Mouse (Mus musculus): ENCODE measurements around the gene Olfr284. TPM values are rescaled to one million over a fixed set of nuclear protein-coding genes. Genes with fewer than 3 reads are reported as not detected.

Olfr284 gene
- polyA plus RNA-seq (2014; fragmentation: Nextera tagmentation; extraction: Ambion mirVana) = 0.40 TPM in 1 of 2 replicates, not detected in the other

- H3K9ac ChIP-seq (replicated peaks; ENCODE audit: low read length) = no peak within 1 kb of the TSS
- 86% methylated on average over 8 of the region's 8 CpGs for WGBS
- H3K4me3 ChIP-seq (replicated peaks; ENCODE audit: low read depth, low read length) = no peak within 1 kb of the TSS
- no peak within 1 kb of the TSS for H3K27ac ChIP-seq (replicated peaks; ENCODE audit: low read depth, low read length)
- H3K9me3 ChIP-seq (ENCODE audit: control insufficient read depth, low read length) = no peaks in the 10 kb centered on the region
- H3K4me1 ChIP-seq (ENCODE audit: control insufficient read depth, insufficient read depth, low read length) = no peaks in the 10 kb centered on the region
- no peak within 1 kb of the TSS for H3K4me2 ChIP-seq (ENCODE audit: low read length)
- no peak for DNase-seq
- no peaks in the 10 kb centered on the region for H3K27me3 ChIP-seq (ENCODE audit: control insufficient read depth, insufficient read depth, low read length)
- H3K36me3 ChIP-seq (ENCODE audit: control insufficient read depth, insufficient read depth, low read length) = no peaks in the 10 kb centered on the region
- no peak for ATAC-seq (ENCODE audit: low FRiP score, low TSS enrichment)
Measured at GRCm38 (mm10) chr15:98340887-98341286, at the start of gene Olfr284. Gene Olfr284 (minus strand): TSS chr15:98340987.

DNA sequence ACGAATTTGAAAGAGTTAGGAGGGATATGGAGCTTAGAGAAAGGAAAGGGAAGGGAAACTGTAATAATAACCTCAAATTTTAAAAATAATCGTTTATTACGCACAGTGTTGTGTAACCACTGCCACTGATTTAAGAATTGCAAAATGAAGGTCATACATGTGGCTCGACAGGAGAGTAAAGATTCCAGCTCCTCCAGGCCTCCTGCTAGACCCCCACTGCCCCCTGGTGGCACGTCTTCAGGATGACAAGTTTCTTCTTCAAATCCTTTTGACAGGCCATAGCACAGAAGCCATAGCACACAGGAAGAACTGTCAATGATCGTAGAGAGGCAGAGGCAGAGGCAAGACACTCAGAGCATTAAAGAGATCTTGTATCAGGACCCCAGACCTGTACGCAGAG, 49.0 kb upstream of the Olfr284 start:
- ATAC-seq (ENCODE audit: low FRiP score, low TSS enrichment) = no peak
- H3K4me2 ChIP-seq (ENCODE audit: low read length) = no peak overlapping the region

DNA sequence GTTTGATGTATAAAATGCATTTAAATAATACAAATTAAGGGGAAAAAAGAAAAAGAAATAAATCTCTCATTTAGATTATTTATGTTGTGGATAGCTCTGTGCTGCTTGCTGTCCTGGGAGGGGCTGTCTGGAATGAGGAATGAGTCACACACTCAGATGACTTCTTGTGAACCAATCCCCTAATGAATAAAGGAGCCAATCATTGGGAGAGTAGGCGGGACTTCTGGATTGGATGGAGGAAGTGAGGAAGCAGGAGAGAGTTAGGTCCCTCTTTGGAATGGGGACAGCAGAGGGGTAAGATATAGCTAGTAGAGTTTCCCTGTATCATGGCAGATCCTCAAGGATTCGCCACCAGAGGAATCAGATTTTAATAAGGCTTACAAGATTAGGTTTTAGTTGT, 46.8 kb upstream of the Olfr284 start:
- H3K4me3 ChIP-seq (replicated peaks; ENCODE audit: low read depth, low read length) = no peak overlapping the region
- no peaks in the 10 kb centered on the region for H3K4me1 ChIP-seq (ENCODE audit: control insufficient read depth, insufficient read depth, low read length)
- 81% methylated on average over 2 of the region's 2 CpGs for WGBS
- no peak overlapping the region for H3K4me2 ChIP-seq (ENCODE audit: low read length)
- H3K9ac ChIP-seq (replicated peaks; ENCODE audit: low read length) = no peak overlapping the region
- no peaks in the 10 kb centered on the region for H3K9me3 ChIP-seq (ENCODE audit: control insufficient read depth, low read length)
- no peak overlapping the region for H3K27ac ChIP-seq (replicated peaks; ENCODE audit: low read depth, low read length)
- no peaks in the 10 kb centered on the region for H3K27me3 ChIP-seq (ENCODE audit: control insufficient read depth, insufficient read depth, low read length)
- DNase-seq = peak; percentile 10
- ATAC-seq (ENCODE audit: low FRiP score, low TSS enrichment) = no peak
- no peaks in the 10 kb centered on the region for H3K36me3 ChIP-seq (ENCODE audit: control insufficient read depth, insufficient read depth, low read length)

More for the DNA sequence above, 49.0 kb upstream of the Olfr284 start:
- WGBS = 27% methylated on average over 7 of the region's 7 CpGs
- peak; percentile 89 for DNase-seq
- no peaks in the 10 kb centered on the region for H3K27me3 ChIP-seq (ENCODE audit: control insufficient read depth, insufficient read depth, low read length)
- no peaks in the 10 kb centered on the region for H3K36me3 ChIP-seq (ENCODE audit: control insufficient read depth, insufficient read depth, low read length)
- H3K27ac ChIP-seq (replicated peaks; ENCODE audit: low read depth, low read length) = no peak overlapping the region
- H3K4me3 ChIP-seq (replicated peaks; ENCODE audit: low read depth, low read length) = no peak overlapping the region
- H3K9ac ChIP-seq (replicated peaks; ENCODE audit: low read length) = no peak overlapping the region
- H3K9me3 ChIP-seq (ENCODE audit: control insufficient read depth, low read length) = no peaks in the 10 kb centered on the region
- no peaks in the 10 kb centered on the region for H3K4me1 ChIP-seq (ENCODE audit: control insufficient read depth, insufficient read depth, low read length)

DNA sequence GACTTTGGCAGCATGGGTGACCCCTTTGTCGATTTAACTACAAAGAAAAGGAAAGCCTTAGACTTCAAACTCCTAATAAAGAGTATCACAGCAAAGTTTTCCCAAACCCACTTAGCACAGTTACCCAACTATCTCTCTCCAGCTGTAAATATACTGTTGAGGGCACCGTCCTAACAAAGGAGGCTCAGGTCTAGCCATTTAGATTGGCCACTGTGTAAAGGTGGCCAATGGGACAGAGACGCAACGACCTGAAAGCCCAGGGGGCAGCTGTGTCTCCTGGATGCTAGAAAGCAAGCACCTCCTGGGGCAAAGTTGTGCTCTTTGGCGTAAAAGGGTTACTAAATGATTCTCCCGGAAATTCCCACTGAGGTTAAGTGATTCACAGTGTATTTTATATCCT, 40.1 kb upstream of the Olfr284 start, which contains the start of gene Olfr283:
Gene Olfr283, minus strand, starts transcription at position 101 of the 400 bp plus-strand sequence.
- DNase-seq (no peak), ATAC-seq (ENCODE audit: low FRiP score, low TSS enrichment) (no peak)
- Histone ChIP-seq H3K27ac (replicated peaks; ENCODE audit: low read depth, low read length) (no peak within 1 kb of the TSS), H3K9ac (replicated peaks; ENCODE audit: low read length) (no peak within 1 kb of the TSS), H3K36me3 (ENCODE audit: control insufficient read depth, insufficient read depth, low read length) (no peaks in the 10 kb centered on the region), H3K27me3 (ENCODE audit: control insufficient read depth, insufficient read depth, low read length) (no peaks in the 10 kb centered on the region), H3K9me3 (ENCODE audit: control insufficient read depth, low read length) (no peaks in the 10 kb centered on the region), H3K4me3 (replicated peaks; ENCODE audit: low read depth, low read length) (no peak within 1 kb of the TSS), H3K4me1 (ENCODE audit: control insufficient read depth, insufficient read depth, low read length) (no peaks in the 10 kb centered on the region), H3K4me2 (ENCODE audit: low read length) (no peak within 1 kb of the TSS)
- WGBS = 87% methylated on average over 6 of the region's 6 CpGs

GRCm38 (mm10) chr15:98378209-98378608, 37.4 kb upstream of the Olfr284 start:
- H3K9ac ChIP-seq (replicated peaks; ENCODE audit: low read length) = no peak overlapping the region
- no peak overlapping the region for H3K4me3 ChIP-seq (replicated peaks; ENCODE audit: low read depth, low read length)
- H3K9me3 ChIP-seq (ENCODE audit: control insufficient read depth, low read length) = no peaks in the 10 kb centered on the region
- no peak for DNase-seq
- H3K27me3 ChIP-seq (ENCODE audit: control insufficient read depth, insufficient read depth, low read length) = no peaks in the 10 kb centered on the region
- 95% methylated on average over 13 of the region's 13 CpGs for WGBS
- no peak overlapping the region for H3K27ac ChIP-seq (replicated peaks; ENCODE audit: low read depth, low read length)
- no peak overlapping the region for H3K4me2 ChIP-seq (ENCODE audit: low read length)
- no peaks in the 10 kb centered on the region for H3K4me1 ChIP-seq (ENCODE audit: control insufficient read depth, insufficient read depth, low read length)
- no peaks in the 10 kb centered on the region for H3K36me3 ChIP-seq (ENCODE audit: control insufficient read depth, insufficient read depth, low read length)
- no peak for ATAC-seq (ENCODE audit: low FRiP score, low TSS enrichment)

DNA sequence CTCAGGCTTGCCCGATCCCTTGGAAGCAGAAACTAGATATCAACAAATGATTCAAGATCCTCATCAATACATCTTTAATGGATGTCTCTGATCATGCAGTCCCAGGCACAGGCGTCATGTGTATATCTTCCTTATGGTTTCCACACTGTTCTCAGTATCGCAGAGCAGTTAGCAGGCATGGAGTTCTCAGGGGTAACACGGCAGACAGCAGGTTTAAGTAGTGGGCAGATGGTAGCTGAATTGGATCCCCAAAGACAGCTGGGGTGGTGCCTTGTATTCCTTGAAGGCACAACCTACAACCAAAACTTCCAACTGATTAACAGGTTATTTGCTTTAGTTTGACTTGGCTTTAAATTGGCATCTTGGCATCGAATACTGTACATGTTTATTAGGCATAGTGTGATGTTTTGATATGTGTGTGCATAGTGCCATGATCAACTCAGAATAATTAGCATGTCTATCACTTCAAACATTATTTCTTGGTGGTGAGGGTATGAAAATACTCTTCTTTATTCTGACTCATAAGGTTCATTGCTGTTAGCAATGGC, 23.5 kb downstream of the Olfr284 start, which contains the start of gene Olfr285:
Gene Olfr285, minus strand, starts transcription at position 177 of the 548 bp plus-strand sequence.
- no peaks in the 10 kb centered on the region for H3K36me3 ChIP-seq (ENCODE audit: control insufficient read depth, insufficient read depth, low read length)
- no peak within 1 kb of the TSS for H3K4me3 ChIP-seq (replicated peaks; ENCODE audit: low read depth, low read length)
- 96% methylated on average over 5 of the region's 5 CpGs for WGBS
- no peak within 1 kb of the TSS for H3K27ac ChIP-seq (replicated peaks; ENCODE audit: low read depth, low read length)
- no peaks in the 10 kb centered on the region for H3K9me3 ChIP-seq (ENCODE audit: control insufficient read depth, low read length)
- no peak within 1 kb of the TSS for H3K4me2 ChIP-seq (ENCODE audit: low read length)
- DNase-seq = no peak
- H3K9ac ChIP-seq (replicated peaks; ENCODE audit: low read length) = no peak within 1 kb of the TSS
- H3K4me1 ChIP-seq (ENCODE audit: control insufficient read depth, insufficient read depth, low read length) = no peaks in the 10 kb centered on the region
- no peaks in the 10 kb centered on the region for H3K27me3 ChIP-seq (ENCODE audit: control insufficient read depth, insufficient read depth, low read length)
- no peak for ATAC-seq (ENCODE audit: low FRiP score, low TSS enrichment)

DNA sequence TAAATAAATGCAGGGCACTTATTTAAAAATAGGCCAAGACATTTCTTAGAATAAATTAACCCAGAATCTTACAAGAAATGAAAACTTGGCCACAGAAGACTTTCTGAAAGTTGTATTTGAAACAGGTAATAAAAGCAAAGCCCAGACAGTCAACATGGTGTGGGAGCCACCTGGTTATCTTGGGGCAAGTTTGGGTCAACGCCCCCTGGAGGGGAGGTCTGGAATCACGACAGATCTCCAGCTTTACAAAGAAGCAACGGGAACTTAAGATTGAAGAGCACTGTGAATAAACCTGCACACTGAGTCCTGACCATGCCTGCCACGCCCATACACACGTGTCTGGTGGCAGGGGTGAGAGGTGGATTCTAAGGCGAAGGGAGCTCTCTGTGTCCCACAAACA, 25.1 kb downstream of the Olfr284 start:
- ATAC-seq (ENCODE audit: low FRiP score, low TSS enrichment) (no peak), DNase-seq (no peak)
- H3K9me3 ChIP-seq (ENCODE audit: control insufficient read depth, low read length) = no peaks in the 10 kb centered on the region
- no peaks in the 10 kb centered on the region for H3K36me3 ChIP-seq (ENCODE audit: control insufficient read depth, insufficient read depth, low read length)
- H3K4me1 ChIP-seq (ENCODE audit: control insufficient read depth, insufficient read depth, low read length) = no peaks in the 10 kb centered on the region
- no peak overlapping the region for H3K4me2 ChIP-seq (ENCODE audit: low read length)
- H3K4me3 ChIP-seq (replicated peaks; ENCODE audit: low read depth, low read length) = no peak overlapping the region
- no peaks in the 10 kb centered on the region for H3K27me3 ChIP-seq (ENCODE audit: control insufficient read depth, insufficient read depth, low read length)
- H3K27ac ChIP-seq (replicated peaks; ENCODE audit: low read depth, low read length) = no peak overlapping the region
- WGBS = 47% methylated on average over 6 of the region's 6 CpGs
- no peak overlapping the region for H3K9ac ChIP-seq (replicated peaks; ENCODE audit: low read length)

DNA sequence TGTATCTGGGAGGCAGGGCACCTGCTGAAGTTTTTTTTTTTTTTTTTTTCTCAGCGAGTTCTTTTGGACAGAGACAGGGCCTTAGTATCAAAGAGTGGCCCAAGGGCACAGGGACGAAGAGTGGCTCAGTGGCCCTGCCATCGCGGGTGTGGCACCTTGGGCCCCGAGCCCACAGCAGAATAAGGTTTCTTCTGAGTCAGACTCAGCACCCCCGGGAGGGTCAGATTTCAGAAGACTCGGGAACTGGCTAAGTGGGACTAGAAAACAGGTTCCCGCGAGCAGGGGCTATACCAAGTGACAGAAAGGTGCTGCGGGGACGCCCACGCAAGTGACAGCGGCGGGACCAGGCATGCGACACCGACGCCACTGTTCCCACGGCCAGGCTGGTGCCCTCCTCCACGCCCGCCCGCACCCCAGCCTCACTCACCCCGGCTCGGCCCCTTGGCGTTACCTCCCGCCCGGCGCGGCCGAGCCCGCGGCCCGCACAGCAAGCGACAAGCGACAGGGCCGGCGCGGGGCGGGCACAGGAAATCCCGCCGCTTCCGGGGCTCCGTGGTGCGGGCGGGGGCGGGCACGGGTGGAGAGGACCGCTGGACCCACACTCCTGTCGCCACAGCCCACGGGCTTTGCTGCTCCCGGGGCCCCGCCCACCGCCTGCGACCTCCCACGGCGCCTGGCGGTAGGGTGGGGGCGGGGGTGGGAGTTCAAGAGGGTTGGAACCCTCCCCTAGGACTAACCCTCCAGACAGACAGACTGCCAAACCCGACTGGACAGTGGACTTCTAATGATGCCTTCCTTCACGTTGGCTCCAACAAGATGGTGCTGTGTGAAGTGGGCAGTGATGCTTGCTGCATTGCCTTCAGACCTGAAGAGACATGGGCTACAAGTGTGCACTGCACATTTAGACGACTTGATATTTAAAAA, 44.9 kb downstream of the Olfr284 start, which contains the start of gene Zfp641:
Gene Zfp641, minus strand, starts transcription at position 534 of the 924 bp plus-strand sequence.
- ATAC-seq (ENCODE audit: low FRiP score, low TSS enrichment) (peak; percentile 50; the same call in 1 of the 2 replicates), DNase-seq (peak; percentile 74)
- Histone ChIP-seq H3K4me2 (ENCODE audit: low read length) (peak within 1 kb of the TSS; percentile 84), H3K36me3 (ENCODE audit: control insufficient read depth, insufficient read depth, low read length) (no peaks in the 10 kb centered on the region), H3K27me3 (ENCODE audit: control insufficient read depth, insufficient read depth, low read length) (no peaks in the 10 kb centered on the region), H3K9me3 (ENCODE audit: control insufficient read depth, low read length) (peaks cover 5% of the 10 kb centered on the region; the same call in 1 of the 2 replicates), H3K4me1 (ENCODE audit: control insufficient read depth, insufficient read depth, low read length) (no peaks in the 10 kb centered on the region), H3K27ac (replicated peaks; ENCODE audit: low read depth, low read length) (0 out of 2 replicates have a peak within 1 kb of the TSS, but pooled peaks have one; percentile 5), H3K4me3 (replicated peaks; ENCODE audit: low read depth, low read length) (peak within 1 kb of the TSS; percentile 69), H3K9ac (replicated peaks; ENCODE audit: low read length) (peak within 1 kb of the TSS; percentile 92)
- 2% methylated on average over 60 of the region's 60 CpGs for WGBS

Data from midbrain, embryonic 14.5 days (tissue).